Mouse (Mus musculus) limb, embryonic 10.5 days (tissue): ENCODE results near the gene Gm49673. TPM values are rescaled to one million over a fixed set of nuclear protein-coding genes. Genes with fewer than 3 reads are reported as not detected.
"Not testable (repeated sequence)": the region's sequence is repeated elsewhere in the genome, so short reads cannot be mapped to it uniquely, and the experiment has no call there.

Source experiments
- DNase-seq: peaks from one replicate; pipeline ENCODE4 v3.0.0-alpha.2; 2017; ENCODE audit warnings: low spot score
- H3K27ac ChIP-seq: fragments of 300-500 bp; sonication (generic); 2 replicates; pipeline ENCODE4 v1.5.1; 2016; ENCODE audit warnings: mild to moderate bottlenecking
- H3K27me3 ChIP-seq: fragments of 300-500 bp; sonication (generic); 2 replicates; pipeline ENCODE4 v1.6.1; 2016; ENCODE audit warnings: low read depth, mild to moderate bottlenecking; ENCODE audit not compliant: poor library complexity, severe bottlenecking
- H3K36me3 ChIP-seq: fragments of 300-500 bp; sonication (generic); 2 replicates; pipeline ENCODE4 v1.6.1; 2016; ENCODE audit warnings: mild to moderate bottlenecking, moderate library complexity
- H3K4me1 ChIP-seq: fragments of 300-500 bp; sonication (generic); 2 replicates; pipeline ENCODE4 v1.6.1; 2016
- H3K4me3 ChIP-seq: fragments of 300-500 bp; sonication (generic); 2 replicates; pipeline ENCODE4 v1.5.1; 2016; ENCODE audit warnings: mild to moderate bottlenecking, moderate library complexity
- H3K9me3 ChIP-seq: fragments of 300-500 bp; sonication (generic); replicated peaks from 2 replicates; pipeline ENCODE4 v1.6.1; 2016; ENCODE audit warnings: mild to moderate bottlenecking
- WGBS: fragments of 180-500 bp; shearing (Covaris S2); methylation state at CpG from one replicate; pipeline ENCODE4 v1.1.7; 2016; 5-methylcytosine and 5-hydroxymethylcytosine counted together
- polyA plus RNA-seq: library from polyadenylated mRNA; unstranded; fragments of >200 nt; fragmentation: Nextera tagmentation; extraction: Ambion mirVana; gene quantifications from 2 replicates; pipeline ENCODE4 v1.2.1, GENCODE M21; 2016

Gm49673 gene
- polyA plus RNA-seq, 1 experiment from 2014 or later, result not detected

- Histone ChIP-seq H3K27ac (peak within 1 kb of the TSS; percentile 78), H3K4me3 (peak within 1 kb of the TSS; percentile 55), H3K36me3 (peaks cover 14% of the 10 kb centered on the region)
- H3K4me1 ChIP-seq, H3K27me3 ChIP-seq, DNase-seq, H3K9me3 ChIP-seq: not testable (repeated sequence)
- 2% methylated on average over 21 of the region's 55 CpGs for WGBS
Measured at GRCm38 (mm10) chr17:8164701-8165607, 17.4 kb upstream of the Gm49673 start, which contains the start of gene Fgfr1op. Gene Fgfr1op, plus strand, starts transcription at chr17:8165501.

GRCm38 (mm10) chr17:8160969-8161368 lies 13.4 kb upstream of the Gm49673 start:
- H3K9me3 ChIP-seq, H3K36me3 ChIP-seq, H3K4me1 ChIP-seq, H3K27ac ChIP-seq, H3K4me3 ChIP-seq, H3K27me3 ChIP-seq: not testable (repeated sequence)
- 64% methylated on average over 3 of the region's 3 CpGs for WGBS
- DNase-seq, result peak; percentile 31

- H3K9me3 ChIP-seq, H3K4me1 ChIP-seq, DNase-seq, H3K4me3 ChIP-seq, H3K27ac ChIP-seq, H3K27me3 ChIP-seq, H3K36me3 ChIP-seq: not testable (repeated sequence)
- WGBS, result no CpG with 5 or more reads among the region's 1 CpGs
Measured at GRCm38 (mm10) chr17:8158627-8159026, 11.0 kb upstream of the Gm49673 start.

GRCm38 (mm10) chr17:8155982-8156381 lies 8.4 kb upstream of the Gm49673 start:
- not testable (repeated sequence) for H3K4me3 ChIP-seq, H3K36me3 ChIP-seq, H3K4me1 ChIP-seq, DNase-seq, H3K27ac ChIP-seq, H3K9me3 ChIP-seq, H3K27me3 ChIP-seq
- WGBS, result 100% methylated on average over 1 of the region's 8 CpGs

GRCm38 (mm10) chr17:8155010-8155409 lies 7.4 kb upstream of the Gm49673 start:
- not testable (repeated sequence) for DNase-seq, H3K27ac ChIP-seq, H3K4me1 ChIP-seq, H3K27me3 ChIP-seq, H3K9me3 ChIP-seq, H3K36me3 ChIP-seq, H3K4me3 ChIP-seq
- WGBS, result 83% methylated on average over 7 of the region's 7 CpGs

GRCm38 (mm10) chr17:8146931-8147330 lies 657 bp downstream of the Gm49673 start:
- H3K27me3 ChIP-seq, result not testable (repeated sequence)

GRCm38 (mm10) chr17:8143802-8144673 lies 3.5 kb downstream of the Gm49673 start:
- not testable (repeated sequence) for H3K4me1 ChIP-seq, H3K27ac ChIP-seq, H3K9me3 ChIP-seq, H3K36me3 ChIP-seq, H3K27me3 ChIP-seq, H3K4me3 ChIP-seq
- peak; percentile 22 for DNase-seq
- WGBS, result 41% methylated on average over 12 of the region's 14 CpGs

More at GRCm38 (mm10) chr17:8146931-8147330, 657 bp downstream of the Gm49673 start:
- H3K4me3 ChIP-seq, result peak overlapping the region; percentile 55
- H3K9me3 ChIP-seq, H3K4me1 ChIP-seq, H3K36me3 ChIP-seq, DNase-seq: not testable (repeated sequence)
- 27% methylated on average over 5 of the region's 5 CpGs for WGBS
- H3K27ac ChIP-seq, result peak overlapping the region; percentile 84; the same call in 1 of the 2 replicates

- H3K9me3 ChIP-seq, DNase-seq, H3K4me3 ChIP-seq, H3K27me3 ChIP-seq, H3K27ac ChIP-seq, H3K4me1 ChIP-seq, H3K36me3 ChIP-seq: not testable (repeated sequence)
- WGBS, result 93% methylated on average over 3 of the region's 3 CpGs
Measured at GRCm38 (mm10) chr17:8140210-8140609, 7.4 kb downstream of the Gm49673 start.

GRCm38 (mm10) chr17:8138116-8138515 lies 9.5 kb downstream of the Gm49673 start:
- H3K27me3 ChIP-seq, H3K9me3 ChIP-seq, DNase-seq, H3K4me3 ChIP-seq, H3K36me3 ChIP-seq, H3K4me1 ChIP-seq, H3K27ac ChIP-seq: not testable (repeated sequence)
- WGBS, result 99% methylated on average over 5 of the region's 5 CpGs

GRCm38 (mm10) chr17:8130849-8131248 lies 16.7 kb downstream of the Gm49673 start:
- not testable (repeated sequence) for H3K27me3 ChIP-seq, H3K9me3 ChIP-seq, H3K27ac ChIP-seq, DNase-seq, H3K4me1 ChIP-seq, H3K4me3 ChIP-seq, H3K36me3 ChIP-seq
- WGBS, result no CpG with 5 or more reads among the region's 6 CpGs

GRCm38 (mm10) chr17:8129578-8129977 lies 18.0 kb downstream of the Gm49673 start:
- DNase-seq, H3K9me3 ChIP-seq, H3K27ac ChIP-seq, H3K36me3 ChIP-seq, H3K4me3 ChIP-seq, H3K27me3 ChIP-seq, H3K4me1 ChIP-seq: not testable (repeated sequence)
- WGBS, result 94% methylated on average over 9 of the region's 9 CpGs

- H3K36me3 ChIP-seq, DNase-seq, H3K27ac ChIP-seq, H3K4me1 ChIP-seq, H3K4me3 ChIP-seq, H3K27me3 ChIP-seq, H3K9me3 ChIP-seq: not testable (repeated sequence)
- WGBS, result 100% methylated on average over 1 of the region's 7 CpGs
Measured at GRCm38 (mm10) chr17:8128326-8128993, 19.1 kb downstream of the Gm49673 start.

- DNase-seq, H3K4me3 ChIP-seq, H3K27me3 ChIP-seq, H3K27ac ChIP-seq, H3K9me3 ChIP-seq, H3K4me1 ChIP-seq, H3K36me3 ChIP-seq: not testable (repeated sequence)
- WGBS, result 88% methylated on average over 3 of the region's 6 CpGs
Measured at GRCm38 (mm10) chr17:8124586-8124985, 23.0 kb downstream of the Gm49673 start.
